Mouse (Mus musculus) liver, embryonic 16.5 days (tissue): ENCODE results near the gene Rpl10-ps3. TPM values are rescaled to one million over a fixed set of nuclear protein-coding genes. Genes with fewer than 3 reads are reported as not detected.

Experiments
- ATAC-seq: fragments of 200-750 bp; cut with Nextera tagmentation; 2 replicates; pipeline ENCODE4 v1.8.0; 2017; ENCODE audit warnings: low read depth, mild to moderate bottlenecking, moderate number of reproducible peaks, moderate library complexity
- H3K27ac ChIP-seq: fragments of 300-500 bp; sonication (generic); 2 replicates; pipeline ENCODE4 v1.5.1; 2014; ENCODE audit warnings: mild to moderate bottlenecking, low read length
- H3K27me3 ChIP-seq: fragments of 300-500 bp; sonication (generic); 2 replicates; pipeline ENCODE4 v1.6.1; 2014; ENCODE audit warnings: low read depth, low read length, mixed read lengths; ENCODE audit not compliant: control insufficient read depth, insufficient read depth
- H3K36me3 ChIP-seq: fragments of 300-500 bp; sonication (generic); 2 replicates; pipeline ENCODE4 v1.6.1; 2014; ENCODE audit warnings: mild to moderate bottlenecking; ENCODE audit not compliant: control insufficient read depth, insufficient read depth
- H3K4me1 ChIP-seq: fragments of 300-500 bp; sonication (generic); 2 replicates; pipeline ENCODE4 v1.6.1; 2014; ENCODE audit warnings: low read depth, low read length, mixed read lengths; ENCODE audit not compliant: control insufficient read depth
- H3K4me2 ChIP-seq: fragments of 300-500 bp; sonication (generic); 2 replicates; pipeline ENCODE4 v1.6.1; 2014; ENCODE audit warnings: low read depth, low read length, mixed read lengths
- H3K4me3 ChIP-seq: fragments of 300-500 bp; sonication (generic); 2 replicates; pipeline ENCODE4 v1.5.1; 2014; ENCODE audit warnings: low read depth, mild to moderate bottlenecking, low read length
- H3K9ac ChIP-seq: fragments of 300-500 bp; sonication (generic); 2 replicates; pipeline ENCODE4 v1.6.1; 2014; ENCODE audit warnings: low read depth, low read length
- H3K9me3 ChIP-seq: fragments of 300-500 bp; sonication (generic); replicated peaks from 2 replicates; pipeline ENCODE4 v1.6.1; 2016; ENCODE audit warnings: low read length; ENCODE audit not compliant: control insufficient read depth
- WGBS: fragments of 180-500 bp; shearing (Covaris S2); extraction: QIAGEN DNeasy Blood & Tissue Kit; methylation state at CpG from one replicate; pipeline ENCODE4 v1.1.7; 2014; ENCODE audit not compliant: insufficient replicate concordance; 5-methylcytosine and 5-hydroxymethylcytosine counted together
- polyA plus RNA-seq: library from polyadenylated mRNA; unstranded; fragments of >200 nt; fragmentation: Nextera tagmentation; extraction: Ambion mirVana; gene quantifications from 2 replicates; pipeline ENCODE4 v1.2.1, GENCODE M21; 2015

The Rpl10-ps3 gene
- polyA plus RNA-seq, 1 experiment from 2014 or later: 259 TPM

GRCm38 (mm10) chr9:50357331-50357730, 12.6 kb upstream of the Rpl10-ps3 start:
- no peak overlapping the region for H3K4me3 ChIP-seq
- no peaks in the 10 kb centered on the region for H3K27me3 ChIP-seq
- no peaks in the 10 kb centered on the region for H3K36me3 ChIP-seq
- H3K27ac ChIP-seq: no peak overlapping the region
- no peaks in the 10 kb centered on the region for H3K9me3 ChIP-seq
- WGBS: 67% methylated on average over 3 of the region's 3 CpGs
- H3K4me1 ChIP-seq: no peaks in the 10 kb centered on the region
- no peak overlapping the region for H3K4me2 ChIP-seq
- H3K9ac ChIP-seq: no peak overlapping the region
- ATAC-seq: no peak

GRCm38 (mm10) chr9:50351746-50352145, 7.0 kb upstream of the Rpl10-ps3 start:
- no peak overlapping the region for H3K9ac ChIP-seq
- no peak overlapping the region for H3K4me2 ChIP-seq
- H3K9me3 ChIP-seq: no peaks in the 10 kb centered on the region
- WGBS: 34% methylated on average over 4 of the region's 4 CpGs
- H3K36me3 ChIP-seq: no peaks in the 10 kb centered on the region
- H3K4me1 ChIP-seq: no peaks in the 10 kb centered on the region
- no peak for ATAC-seq
- H3K27me3 ChIP-seq: no peaks in the 10 kb centered on the region
- H3K27ac ChIP-seq: no peak overlapping the region
- H3K4me3 ChIP-seq: no peak overlapping the region

- Histone ChIP-seq H3K27me3 (no peaks in the 10 kb centered on the region), H3K9me3 (no peaks in the 10 kb centered on the region), H3K27ac (no peak overlapping the region), H3K4me3 (no peak overlapping the region), H3K4me2 (no peak overlapping the region), H3K36me3 (no peaks in the 10 kb centered on the region), H3K9ac (no peak overlapping the region), H3K4me1 (no peaks in the 10 kb centered on the region)
- ATAC-seq: no peak
- WGBS: 36% methylated on average over 1 of the region's 1 CpGs
Observed at GRCm38 (mm10) chr9:50350571-50350970, 5.8 kb upstream of the Rpl10-ps3 start.

GRCm38 (mm10) chr9:50349156-50349555, 4.4 kb upstream of the Rpl10-ps3 start:
- Histone ChIP-seq H3K27me3 (no peaks in the 10 kb centered on the region), H3K4me3 (no peak overlapping the region), H3K9me3 (no peaks in the 10 kb centered on the region), H3K36me3 (no peaks in the 10 kb centered on the region), H3K4me2 (no peak overlapping the region), H3K4me1 (no peaks in the 10 kb centered on the region), H3K27ac (no peak overlapping the region), H3K9ac (no peak overlapping the region)
- no peak for ATAC-seq
- WGBS: 59% methylated on average over 3 of the region's 3 CpGs

GRCm38 (mm10) chr9:50348256-50348655, 3.5 kb upstream of the Rpl10-ps3 start:
- Histone ChIP-seq H3K36me3 (no peaks in the 10 kb centered on the region), H3K27ac (no peak overlapping the region), H3K4me2 (no peak overlapping the region), H3K9ac (no peak overlapping the region), H3K27me3 (no peaks in the 10 kb centered on the region), H3K9me3 (no peaks in the 10 kb centered on the region), H3K4me1 (no peaks in the 10 kb centered on the region), H3K4me3 (no peak overlapping the region)
- 71% methylated on average over 10 of the region's 10 CpGs for WGBS
- no peak for ATAC-seq

- Histone ChIP-seq H3K27me3 (no peaks in the 10 kb centered on the region), H3K27ac (no peak overlapping the region), H3K9me3 (no peaks in the 10 kb centered on the region), H3K9ac (no peak overlapping the region), H3K36me3 (no peaks in the 10 kb centered on the region), H3K4me2 (no peak overlapping the region), H3K4me3 (no peak overlapping the region), H3K4me1 (no peaks in the 10 kb centered on the region)
- 37% methylated on average over 7 of the region's 7 CpGs for WGBS
- ATAC-seq: no peak
Observed at GRCm38 (mm10) chr9:50335539-50336325, 9.0 kb downstream of the Rpl10-ps3 start.

- WGBS: 30% methylated on average over 6 of the region's 6 CpGs
Observed at GRCm38 (mm10) chr9:50333413-50333812, 11.4 kb downstream of the Rpl10-ps3 start.

GRCm38 (mm10) chr9:50324355-50325225, 20.2 kb downstream of the Rpl10-ps3 start:
- no peak overlapping the region for H3K4me3 ChIP-seq
- H3K9me3 ChIP-seq: peaks cover 2% of the 10 kb centered on the region; the same call in 1 of the 2 replicates
- 45% methylated on average over 9 of the region's 9 CpGs for WGBS

More at GRCm38 (mm10) chr9:50333413-50333812, 11.4 kb downstream of the Rpl10-ps3 start:
- Histone ChIP-seq H3K4me1 (no peaks in the 10 kb centered on the region), H3K27ac (no peak overlapping the region), H3K4me2 (no peak overlapping the region), H3K4me3 (no peak overlapping the region), H3K9ac (no peak overlapping the region), H3K27me3 (no peaks in the 10 kb centered on the region), H3K36me3 (no peaks in the 10 kb centered on the region), H3K9me3 (no peaks in the 10 kb centered on the region)
- ATAC-seq: no peak

GRCm38 (mm10) chr9:50320729-50321128, 24.0 kb downstream of the Rpl10-ps3 start:
- 30% methylated on average over 1 of the region's 1 CpGs for WGBS
- Histone ChIP-seq H3K9ac (no peak overlapping the region), H3K4me3 (no peak overlapping the region), H3K4me1 (no peaks in the 10 kb centered on the region), H3K27ac (no peak overlapping the region), H3K27me3 (no peaks in the 10 kb centered on the region), H3K4me2 (no peak overlapping the region), H3K36me3 (no peaks in the 10 kb centered on the region), H3K9me3 (peaks cover 2% of the 10 kb centered on the region; the same call in 1 of the 2 replicates)
- ATAC-seq: no peak

More at GRCm38 (mm10) chr9:50324355-50325225, 20.2 kb downstream of the Rpl10-ps3 start:
- Histone ChIP-seq H3K9ac (no peak overlapping the region), H3K36me3 (no peaks in the 10 kb centered on the region), H3K27me3 (no peaks in the 10 kb centered on the region), H3K4me2 (no peak overlapping the region), H3K27ac (no peak overlapping the region), H3K4me1 (no peaks in the 10 kb centered on the region)
- no peak for ATAC-seq
